Comparison of ENCODE assay signal across 21 mouse cellular contexts in genomic region chr19:17744474-17745069, GRCm38 (mm10).
DNase-seq lines count a peak whose midpoint lies in the region; ATAC-seq and TF ChIP-seq lines count a peak whose summit lies in the region.
"Had no signal": no experiment of that assay in that cellular context is flagged by ENCODE, and none has a peak within 500 bp of the region (broad histone marks: within the 10 kb centered on the region; RNA-seq: fewer than 3 reads in every experiment).

No protein-coding gene starts in this region.

- ATAC-seq in kidney, embryonic 16.5 days (ENCODE audit: low FRiP score, low TSS enrichment) = no peak
- no peak for ATAC-seq in lung, embryonic 14.5 days (ENCODE audit: insufficient read depth)
- ATAC-seq in intestine, postnatal 0 days = peak; percentile 96
- peak; percentile 86 for ATAC-seq in stomach, embryonic 15.5 days (ENCODE audit: insufficient read depth, low FRiP score, low read depth)
- ATAC-seq in forebrain, embryonic 12.5 days (ENCODE audit: low FRiP score) = no peak

- DNase-seq in kidney, adult 11 months = peak; percentile 45
- DNase-seq in lung, embryonic 14.5 days = peak; percentile 23
- DNase-seq in lung, postnatal 14 days = no peak
- no peak for DNase-seq in left cerebral cortex, adult 8-10 months (ENCODE audit: low spot score in 2 of 2)
- DNase-seq: adrenal gland, postnatal 25 days; B cell, adult 2 months; cerebellum, adult 11 months; cerebellum, postnatal 25 days; embryo, embryonic 11 days; gastrocnemius, adult 2 months; retina, postnatal 1 day; thymus, postnatal 25 days had no signal

- H3K9me3 ChIP-seq in kidney, embryonic 16.5 days (ENCODE audit: low read length) = no peaks in the 10 kb centered on the region
- H3K9me3 ChIP-seq in lung, embryonic 14.5 days (ENCODE audit: low read depth, low read length) = no peaks in the 10 kb centered on the region
- H3K9me3 ChIP-seq in intestine, postnatal 0 days (ENCODE audit: control insufficient read depth) = no peaks in the 10 kb centered on the region
- no peaks in the 10 kb centered on the region for H3K9me3 ChIP-seq in stomach, embryonic 15.5 days
- no peaks in the 10 kb centered on the region for H3K9me3 ChIP-seq in forebrain, embryonic 12.5 days
- H3K9me3 ChIP-seq: heart, embryonic 15.5 days; hindbrain, embryonic 10.5 days; limb, embryonic 12.5 days had no signal

- no peaks in the 10 kb centered on the region for H3K36me3 ChIP-seq in kidney, embryonic 16.5 days (ENCODE audit: insufficient read depth, low read length)
- H3K36me3 ChIP-seq in lung, embryonic 14.5 days (ENCODE audit: insufficient read depth) = no peaks in the 10 kb centered on the region
- H3K36me3 ChIP-seq in intestine, postnatal 0 days (ENCODE audit: control insufficient read depth, insufficient read depth) = no peaks in the 10 kb centered on the region
- no peaks in the 10 kb centered on the region for H3K36me3 ChIP-seq in stomach, embryonic 15.5 days
- H3K36me3 ChIP-seq in forebrain, embryonic 12.5 days (replicated peaks) = no peaks in the 10 kb centered on the region
- H3K36me3 ChIP-seq: heart, embryonic 15.5 days; hindbrain, embryonic 10.5 days; limb, embryonic 12.5 days had no signal

- H3K9ac ChIP-seq in kidney, embryonic 16.5 days (replicated peaks; ENCODE audit: low read length) = no peak overlapping the region
- H3K9ac ChIP-seq in lung, embryonic 14.5 days = no peak overlapping the region
- no peak overlapping the region for H3K9ac ChIP-seq in intestine, postnatal 0 days (ENCODE audit: low read depth, low read length)
- no peak overlapping the region for H3K9ac ChIP-seq in stomach, embryonic 15.5 days
- no peak overlapping the region for H3K9ac ChIP-seq in forebrain, embryonic 12.5 days
- H3K9ac ChIP-seq: forebrain, postnatal 0 days; heart, embryonic 15.5 days; limb, embryonic 12.5 days; liver, embryonic 14.5 days had no signal

- H3K4me1 ChIP-seq in kidney, embryonic 16.5 days (ENCODE audit: insufficient read depth, low read length) = no peaks in the 10 kb centered on the region
- H3K4me1 ChIP-seq in lung, embryonic 14.5 days (ENCODE audit: insufficient read depth) = no peaks in the 10 kb centered on the region
- H3K4me1 ChIP-seq in intestine, postnatal 0 days (replicated peaks; ENCODE audit: control insufficient read depth, insufficient read depth, low read length) = peaks cover 13% of the 10 kb centered on the region
- no peaks in the 10 kb centered on the region for H3K4me1 ChIP-seq in stomach, embryonic 15.5 days
- no peaks in the 10 kb centered on the region for H3K4me1 ChIP-seq in forebrain, embryonic 12.5 days
- H3K4me1 ChIP-seq: heart, embryonic 15.5 days; hindbrain, embryonic 10.5 days; limb, embryonic 12.5 days had no signal

- WGBS in kidney, embryonic 16.5 days = 79% methylated on average over 8 of the region's 8 CpGs
- 60% methylated on average over 8 of the region's 8 CpGs for WGBS in lung, embryonic 14.5 days
- 30% methylated on average over 8 of the region's 8 CpGs for WGBS in intestine, postnatal 0 days
- WGBS in stomach, embryonic 15.5 days = 63% methylated on average over 8 of the region's 8 CpGs
- 90% methylated on average over 8 of the region's 8 CpGs for WGBS in forebrain, embryonic 12.5 days

- no peaks in the 10 kb centered on the region for H3K27me3 ChIP-seq in kidney, embryonic 16.5 days (ENCODE audit: insufficient read depth, low read length)
- H3K27me3 ChIP-seq in lung, embryonic 14.5 days (ENCODE audit: insufficient read depth, low read length) = no peaks in the 10 kb centered on the region
- H3K27me3 ChIP-seq in intestine, postnatal 0 days (replicated peaks; ENCODE audit: control insufficient read depth, insufficient read depth, low read length) = no peaks in the 10 kb centered on the region
- H3K27me3 ChIP-seq in stomach, embryonic 15.5 days (replicated peaks) = no peaks in the 10 kb centered on the region
- no peaks in the 10 kb centered on the region for H3K27me3 ChIP-seq in forebrain, embryonic 12.5 days
- H3K27me3 ChIP-seq: heart, embryonic 15.5 days; limb, embryonic 12.5 days had no signal

- H3K4me3 ChIP-seq in kidney, embryonic 16.5 days (ENCODE audit: low read length) = no peak overlapping the region
- H3K4me3 ChIP-seq in lung, embryonic 14.5 days (ENCODE audit: low read depth, low read length) = no peak overlapping the region
- H3K4me3 ChIP-seq in intestine, postnatal 0 days (ENCODE audit: low read depth, low read length) = no peak overlapping the region
- no peak overlapping the region for H3K4me3 ChIP-seq in stomach, embryonic 15.5 days (replicated peaks)
- no peak overlapping the region for H3K4me3 ChIP-seq in forebrain, embryonic 12.5 days (replicated peaks)
- H3K4me3 ChIP-seq: gastrocnemius, adult 2 months; heart, embryonic 15.5 days; hindbrain, embryonic 10.5 days; limb, embryonic 12.5 days had no signal

- no peak overlapping the region for H3K4me2 ChIP-seq in kidney, embryonic 16.5 days (replicated peaks; ENCODE audit: low read depth, low read length)
- H3K4me2 ChIP-seq in lung, embryonic 14.5 days = no peak overlapping the region
- H3K4me2 ChIP-seq in intestine, postnatal 0 days (replicated peaks; ENCODE audit: low read depth) = no peak overlapping the region
- no peak overlapping the region for H3K4me2 ChIP-seq in stomach, embryonic 15.5 days
- no peak overlapping the region for H3K4me2 ChIP-seq in forebrain, embryonic 12.5 days
- H3K4me2 ChIP-seq: heart, embryonic 15.5 days; limb, embryonic 12.5 days had no signal

- no peak overlapping the region for H3K27ac ChIP-seq in kidney, embryonic 16.5 days (ENCODE audit: low read length)
- H3K27ac ChIP-seq in lung, embryonic 14.5 days (ENCODE audit: low read depth) = no peak overlapping the region
- peak overlapping the region; percentile 74 for H3K27ac ChIP-seq in intestine, postnatal 0 days (ENCODE audit: low read depth, low read length)
- H3K27ac ChIP-seq in stomach, embryonic 15.5 days = 0 out of 2 replicates have a peak overlapping the region, but pooled peaks have one; percentile 2
- no peak overlapping the region for H3K27ac ChIP-seq in forebrain, embryonic 12.5 days
- H3K27ac ChIP-seq: gastrocnemius, adult 2 months; heart, embryonic 15.5 days; hindbrain, embryonic 10.5 days; limb, embryonic 12.5 days; liver, embryonic 14.5 days had no signal

- TF ChIP-seq CTCF in lung, embryonic 14.5 days (IDR thresholded peaks at IDR 0.05; ENCODE audit: low read depth) = no peak
- TF ChIP-seq CTCF in intestine, postnatal 0 days (IDR thresholded peaks at IDR 0.05; ENCODE audit: low read depth) = no peak

Comparison
In these comparisons a context has a peak if more than half of its experiments do, and no peak if none do; other contexts are left out.
1. DNase-seq: peak in kidney, adult 11 months (single experiment) and lung, embryonic 14.5 days (single experiment); none in lung, postnatal 14 days (single experiment) and left cerebral cortex, adult 8-10 months (0 of 2).
2. ATAC-seq: peak in intestine, postnatal 0 days (single experiment) and stomach, embryonic 15.5 days (single experiment); none in kidney, embryonic 16.5 days (single experiment), lung, embryonic 14.5 days (single experiment) and forebrain, embryonic 12.5 days (single experiment).
3. H3K27ac ChIP-seq: peak in intestine, postnatal 0 days (single experiment) and stomach, embryonic 15.5 days (single experiment); none in kidney, embryonic 16.5 days (single experiment), lung, embryonic 14.5 days (single experiment) and forebrain, embryonic 12.5 days (single experiment).